Mouse (Mus musculus): ENCODE results near the gene Kcnd1. TPM values are rescaled to one million over a fixed set of nuclear protein-coding genes. Genes with fewer than 3 reads are reported as not detected.
A peak's percentile ranks its signal among the peaks of the same experiment; 100 is the strongest.

Gene Kcnd1
- polyA plus RNA-seq (2016; fragmentation: Nextera tagmentation; extraction: Ambion mirVana) = 0.59 and 1.1 TPM in 2 replicates

- H3K4me1 ChIP-seq = peaks cover 12% of the 10 kb centered on the region
- H3K4me3 ChIP-seq = peak within 1 kb of the TSS; percentile 45
- H3K27me3 ChIP-seq (ENCODE audit: low read depth, poor library complexity, severe bottlenecking) = no peaks in the 10 kb centered on the region
- H3K36me3 ChIP-seq = peaks cover 28% of the 10 kb centered on the region
- DNase-seq (ENCODE audit: low spot score) = no peak
- peaks cover 27% of the 10 kb centered on the region for H3K9me3 ChIP-seq (replicated peaks)
- 21% methylated on average over 22 of the region's 24 CpGs for WGBS
- H3K27ac ChIP-seq (replicated peaks) = no peak within 1 kb of the TSS
Observed at GRCm38 (mm10) chrX:7821865-7822779, at the start of gene Kcnd1. TSS of gene Kcnd1 (plus strand) at chrX:7822289.

- Histone ChIP-seq H3K4me3 (no peak overlapping the region), H3K27ac (replicated peaks) (no peak overlapping the region), H3K36me3 (peaks cover 63% of the 10 kb centered on the region), H3K4me1 (no peaks in the 10 kb centered on the region), H3K27me3 (ENCODE audit: low read depth, poor library complexity, severe bottlenecking) (no peaks in the 10 kb centered on the region), H3K9me3 (replicated peaks) (peaks cover 6% of the 10 kb centered on the region; the same call in 1 of the 2 replicates)
- WGBS = 55% methylated on average over 2 of the region's 2 CpGs
- no peak for DNase-seq (ENCODE audit: low spot score)
Observed at GRCm38 (mm10) chrX:7772766-7773165, 49.3 kb upstream of the Kcnd1 start.

GRCm38 (mm10) chrX:7775501-7776205, 46.4 kb upstream of the Kcnd1 start:
- no peak for DNase-seq (ENCODE audit: low spot score)
- H3K27me3 ChIP-seq (ENCODE audit: low read depth, poor library complexity, severe bottlenecking) = no peaks in the 10 kb centered on the region
- 80% methylated on average over 9 of the region's 9 CpGs for WGBS

GRCm38 (mm10) chrX:7776329-7777082, 45.6 kb upstream of the Kcnd1 start:
- H3K4me1 ChIP-seq = no peaks in the 10 kb centered on the region
- peaks cover 6% of the 10 kb centered on the region; the same call in 1 of the 2 replicates for H3K9me3 ChIP-seq (replicated peaks)
- H3K36me3 ChIP-seq = peaks cover 25% of the 10 kb centered on the region
- WGBS = 47% methylated on average over 8 of the region's 8 CpGs
- H3K27me3 ChIP-seq (ENCODE audit: low read depth, poor library complexity, severe bottlenecking) = no peaks in the 10 kb centered on the region
- H3K4me3 ChIP-seq = no peak overlapping the region
- peak; percentile 51 for DNase-seq (ENCODE audit: low spot score)
- H3K27ac ChIP-seq (replicated peaks) = no peak overlapping the region

More at GRCm38 (mm10) chrX:7775501-7776205, 46.4 kb upstream of the Kcnd1 start:
- Histone ChIP-seq H3K4me1 (no peaks in the 10 kb centered on the region), H3K4me3 (no peak overlapping the region), H3K36me3 (peaks cover 34% of the 10 kb centered on the region), H3K9me3 (replicated peaks) (peaks cover 6% of the 10 kb centered on the region; the same call in 1 of the 2 replicates), H3K27ac (replicated peaks) (no peak overlapping the region)

GRCm38 (mm10) chrX:7778450-7779244, 43.4 kb upstream of the Kcnd1 start:
- H3K36me3 ChIP-seq = peaks cover 10% of the 10 kb centered on the region
- H3K4me1 ChIP-seq = no peaks in the 10 kb centered on the region
- DNase-seq (ENCODE audit: low spot score) = no peak
- H3K4me3 ChIP-seq = no peak overlapping the region
- H3K9me3 ChIP-seq (replicated peaks) = 0 out of 2 replicates have a peak, but pooled peaks cover 5% of the 10 kb centered on the region
- 69% methylated on average over 7 of the region's 7 CpGs for WGBS
- no peak overlapping the region for H3K27ac ChIP-seq (replicated peaks)
- H3K27me3 ChIP-seq (ENCODE audit: low read depth, poor library complexity, severe bottlenecking) = no peaks in the 10 kb centered on the region

- no peaks in the 10 kb centered on the region for H3K4me1 ChIP-seq
- 0 out of 2 replicates have a peak, but pooled peaks cover 3% of the 10 kb centered on the region for H3K9me3 ChIP-seq (replicated peaks)
- no peaks in the 10 kb centered on the region for H3K27me3 ChIP-seq (ENCODE audit: low read depth, poor library complexity, severe bottlenecking)
- peaks cover 4% of the 10 kb centered on the region; the same call in 1 of the 2 replicates for H3K36me3 ChIP-seq
- H3K27ac ChIP-seq (replicated peaks) = no peak overlapping the region
- H3K4me3 ChIP-seq = no peak overlapping the region
- DNase-seq (ENCODE audit: low spot score) = no peak
- 21% methylated on average over 3 of the region's 3 CpGs for WGBS
Observed at GRCm38 (mm10) chrX:7779294-7779693, 42.8 kb upstream of the Kcnd1 start.

- Histone ChIP-seq H3K4me3 (no peak overlapping the region), H3K4me1 (no peaks in the 10 kb centered on the region), H3K27ac (replicated peaks) (no peak overlapping the region), H3K27me3 (ENCODE audit: low read depth, poor library complexity, severe bottlenecking) (no peaks in the 10 kb centered on the region), H3K9me3 (replicated peaks) (no peaks in the 10 kb centered on the region), H3K36me3 (no peaks in the 10 kb centered on the region)
- DNase-seq (ENCODE audit: low spot score) = no peak
- WGBS = 80% methylated on average over 4 of the region's 4 CpGs
Observed at GRCm38 (mm10) chrX:7782603-7783092, 39.4 kb upstream of the Kcnd1 start.

- WGBS = 16% methylated on average over 24 of the region's 24 CpGs
- Histone ChIP-seq H3K36me3 (no peaks in the 10 kb centered on the region), H3K4me3 (peak within 1 kb of the TSS; percentile 62), H3K9me3 (replicated peaks) (no peaks in the 10 kb centered on the region), H3K4me1 (peaks cover 5% of the 10 kb centered on the region), H3K27me3 (ENCODE audit: low read depth, poor library complexity, severe bottlenecking) (no peaks in the 10 kb centered on the region), H3K27ac (replicated peaks) (peak within 1 kb of the TSS; percentile 87)
- peak; percentile 66 for DNase-seq (ENCODE audit: low spot score)
Observed at GRCm38 (mm10) chrX:7789542-7790136, 32.5 kb upstream of the Kcnd1 start, which contains the start of gene Gripap1. TSS of gene Gripap1 (plus strand) at chrX:7789765.

GRCm38 (mm10) chrX:7790309-7790708, 31.8 kb upstream of the Kcnd1 start:
- no peaks in the 10 kb centered on the region for H3K9me3 ChIP-seq (replicated peaks)
- H3K4me1 ChIP-seq = peaks cover 5% of the 10 kb centered on the region
- 30% methylated on average over 5 of the region's 5 CpGs for WGBS
- peaks cover 4% of the 10 kb centered on the region; the same call in 1 of the 2 replicates for H3K36me3 ChIP-seq
- H3K27ac ChIP-seq (replicated peaks) = peak overlapping the region; percentile 87
- DNase-seq (ENCODE audit: low spot score) = no peak
- H3K27me3 ChIP-seq (ENCODE audit: low read depth, poor library complexity, severe bottlenecking) = no peaks in the 10 kb centered on the region
- H3K4me3 ChIP-seq = peak overlapping the region; percentile 62

GRCm38 (mm10) chrX:7793361-7793760, 28.7 kb upstream of the Kcnd1 start:
- H3K27ac ChIP-seq (replicated peaks) = no peak overlapping the region
- no peaks in the 10 kb centered on the region for H3K27me3 ChIP-seq (ENCODE audit: low read depth, poor library complexity, severe bottlenecking)
- peaks cover 5% of the 10 kb centered on the region for H3K4me1 ChIP-seq
- H3K4me3 ChIP-seq = no peak overlapping the region
- DNase-seq (ENCODE audit: low spot score) = no peak
- H3K9me3 ChIP-seq (replicated peaks) = no peaks in the 10 kb centered on the region
- H3K36me3 ChIP-seq = peaks cover 4% of the 10 kb centered on the region; the same call in 1 of the 2 replicates
- 51% methylated on average over 3 of the region's 3 CpGs for WGBS

GRCm38 (mm10) chrX:7795016-7795415, 27.1 kb upstream of the Kcnd1 start:
- Histone ChIP-seq H3K27ac (replicated peaks) (no peak overlapping the region), H3K4me3 (no peak overlapping the region), H3K9me3 (replicated peaks) (no peaks in the 10 kb centered on the region), H3K36me3 (peaks cover 16% of the 10 kb centered on the region), H3K27me3 (ENCODE audit: low read depth, poor library complexity, severe bottlenecking) (no peaks in the 10 kb centered on the region), H3K4me1 (peaks cover 5% of the 10 kb centered on the region)
- 40% methylated on average over 7 of the region's 7 CpGs for WGBS
- no peak for DNase-seq (ENCODE audit: low spot score)

Data from midbrain, embryonic 10.5 days (tissue).